Mouse (Mus musculus) gastrocnemius, adult 18-20 months (tissue): Measurements from ENCODE around the gene Gm9747. TPM values are rescaled to one million over a fixed set of nuclear protein-coding genes. Genes with fewer than 3 reads are reported as not detected.
A peak's percentile ranks its signal among the peaks of the same experiment; 100 is the strongest.

Source experiments
- DNase-seq: peaks from one replicate; pipeline ENCODE4 v3.0.0; 2021; ENCODE audit warnings: low spot score
- long read RNA-seq, 2 experiments: library from polyadenylated mRNA; stranded (forward); transcript quantifications; one replicate each; pipeline ENCODE4 v2.0.0; 2021
- total RNA-seq, 2 experiments: library from RNA; stranded (reverse); gene quantifications; 2 replicates each; pipeline ENCODE4 v1.2.3; 2021

Gm9747 gene
- total RNA-seq = not detected
- long read RNA-seq, experiment 1, partial matches to known transcripts = 0 of 3 reads
- long read RNA-seq, experiment 1, other reads (novel, unspliced or antisense) = 0 of 3 reads
- long read RNA-seq, experiment 2 = 0 reads

- no peak for DNase-seq
Measured at GRCm38 (mm10) chr1:82232812-82233211, at the start of gene Gm9747. Gene Gm9747, plus strand, starts transcription at chr1:82233112.

- DNase-seq = no peak
Measured at GRCm38 (mm10) chr1:82183913-82184442, 48.9 kb upstream of the Gm9747 start.

GRCm38 (mm10) chr1:82188549-82189231, 44.2 kb upstream of the Gm9747 start:
- DNase-seq = no peak

- DNase-seq = peak; percentile 52
Measured at GRCm38 (mm10) chr1:82189516-82189915, 43.4 kb upstream of the Gm9747 start.

- DNase-seq = no peak
Measured at GRCm38 (mm10) chr1:82191579-82191978, 41.3 kb upstream of the Gm9747 start.

GRCm38 (mm10) chr1:82199918-82200317, 33.0 kb upstream of the Gm9747 start:
- DNase-seq = peak; percentile 14

GRCm38 (mm10) chr1:82200636-82201035, 32.3 kb upstream of the Gm9747 start:
- DNase-seq = no peak

GRCm38 (mm10) chr1:82207511-82207910, 25.4 kb upstream of the Gm9747 start:
- no peak for DNase-seq

GRCm38 (mm10) chr1:82220673-82221396, 12.1 kb upstream of the Gm9747 start:
- DNase-seq = no peak

GRCm38 (mm10) chr1:82221462-82221861, 11.4 kb upstream of the Gm9747 start:
- DNase-seq = no peak

- DNase-seq = no peak
Measured at GRCm38 (mm10) chr1:82223042-82223795, 9.7 kb upstream of the Gm9747 start.

GRCm38 (mm10) chr1:82228841-82229240, 4.1 kb upstream of the Gm9747 start:
- DNase-seq = no peak

GRCm38 (mm10) chr1:82234616-82235015, 1.7 kb downstream of the Gm9747 start:
- DNase-seq = no peak

- DNase-seq = no peak
Measured at GRCm38 (mm10) chr1:82235455-82236104, 2.7 kb downstream of the Gm9747 start.

GRCm38 (mm10) chr1:82238245-82238644, 5.3 kb downstream of the Gm9747 start:
- DNase-seq = no peak

- DNase-seq = peak; percentile 53
Measured at GRCm38 (mm10) chr1:82239409-82240201, 6.7 kb downstream of the Gm9747 start.

- DNase-seq = peak; percentile 57
Measured at GRCm38 (mm10) chr1:82243260-82243825, 10.4 kb downstream of the Gm9747 start.

- DNase-seq = no peak
Measured at GRCm38 (mm10) chr1:82245002-82245401, 12.1 kb downstream of the Gm9747 start.

GRCm38 (mm10) chr1:82247221-82247951, 14.5 kb downstream of the Gm9747 start:
- no peak for DNase-seq
